Mouse (Mus musculus) left cerebral cortex, adult 8-10 months (tissue): ENCODE results near the gene Adk. TPM values are rescaled to one million over a fixed set of nuclear protein-coding genes. Genes with fewer than 3 reads are reported as not detected.

ENCODE experiments used
- DNase-seq, 2 experiments: peaks; one replicate each; pipeline ENCODE4 v3.0.0; 2022; ENCODE audit warnings: low spot score in 2 of 2
- total RNA-seq, 4 experiments: library from RNA; stranded (reverse); gene quantifications; 2 replicates each; pipeline ENCODE4 v1.2.4; 2022

Adk gene
- total RNA-seq, 4 experiments from 2014 or later: 76.2 to 82.1 (median 79.9) TPM

DNA sequence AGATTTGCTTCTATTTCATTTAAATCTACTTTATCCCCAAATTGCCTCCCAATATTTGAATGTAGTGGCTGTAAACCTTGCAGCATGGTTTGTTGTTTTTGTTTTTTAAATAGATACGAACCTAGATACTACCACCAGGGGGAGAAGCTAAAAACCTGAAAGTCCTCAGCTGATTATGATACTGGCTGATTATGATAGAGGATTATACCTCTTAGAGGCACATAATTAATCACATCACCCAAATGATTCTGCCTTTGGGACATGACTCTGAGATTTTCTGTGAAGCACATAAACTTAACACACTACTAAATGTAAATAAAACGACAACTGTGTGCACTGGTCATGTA is 201.6 kb downstream of the Adk start:
- no peak for DNase-seq

DNA sequence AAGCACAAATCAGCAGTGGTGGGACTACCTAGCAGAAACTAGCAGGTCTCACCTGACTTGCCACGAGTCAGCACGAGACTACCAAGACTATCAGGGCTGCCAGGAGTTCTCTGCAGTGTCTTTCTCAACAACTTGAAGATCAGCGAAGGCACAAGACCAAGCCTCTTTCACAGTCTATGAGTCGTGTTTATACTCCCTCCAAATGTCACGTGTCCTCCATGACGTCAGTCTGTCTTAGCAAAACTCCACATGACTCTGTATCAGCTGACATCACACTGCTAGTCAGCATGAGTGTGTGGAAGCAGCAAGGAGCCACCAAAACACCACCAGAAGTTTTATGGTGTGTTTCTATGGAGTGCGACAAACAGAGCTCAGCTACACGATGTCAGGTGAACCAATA is 215.9 kb downstream of the Adk start:
- no peak for DNase-seq

DNA sequence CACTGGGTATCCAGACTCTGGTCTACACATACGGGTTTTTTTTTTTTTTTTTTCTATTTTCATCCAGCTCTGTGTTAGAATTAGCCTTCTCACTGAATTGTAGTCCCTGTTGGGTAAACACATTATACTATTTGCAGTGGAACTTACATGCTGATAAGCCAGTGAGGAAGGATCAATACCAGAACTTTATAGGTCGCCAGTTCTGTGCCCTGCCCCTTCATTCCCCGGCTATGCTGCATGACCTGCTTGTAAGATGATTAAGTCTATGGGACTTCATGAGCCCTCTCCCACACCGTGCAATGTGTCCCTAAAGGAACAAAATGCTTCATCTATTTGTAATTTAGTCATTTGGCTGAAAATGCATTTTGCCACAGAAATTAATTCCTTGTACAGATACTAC is 219.1 kb downstream of the Adk start:
- DNase-seq: no peak

DNA sequence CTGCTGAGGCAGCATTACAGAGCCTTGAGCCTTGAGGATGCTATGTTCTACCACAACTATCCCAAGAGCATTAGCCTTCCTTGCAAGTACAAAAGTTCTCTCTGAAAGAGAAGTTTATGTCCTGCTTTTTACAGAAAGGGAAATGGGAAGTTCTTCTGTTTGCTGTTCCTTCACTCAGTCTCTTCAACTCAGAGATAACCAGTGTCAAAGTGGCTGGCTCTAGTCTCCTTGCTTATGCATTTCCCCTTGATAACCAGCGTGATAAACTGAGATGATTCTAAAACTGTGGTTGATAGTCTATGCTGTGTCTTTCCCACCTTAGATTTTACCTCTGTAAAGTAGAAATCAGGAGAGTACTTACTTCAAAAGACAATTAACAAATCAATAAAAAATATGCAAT is 223.4 kb downstream of the Adk start:
- no peak for DNase-seq

DNA sequence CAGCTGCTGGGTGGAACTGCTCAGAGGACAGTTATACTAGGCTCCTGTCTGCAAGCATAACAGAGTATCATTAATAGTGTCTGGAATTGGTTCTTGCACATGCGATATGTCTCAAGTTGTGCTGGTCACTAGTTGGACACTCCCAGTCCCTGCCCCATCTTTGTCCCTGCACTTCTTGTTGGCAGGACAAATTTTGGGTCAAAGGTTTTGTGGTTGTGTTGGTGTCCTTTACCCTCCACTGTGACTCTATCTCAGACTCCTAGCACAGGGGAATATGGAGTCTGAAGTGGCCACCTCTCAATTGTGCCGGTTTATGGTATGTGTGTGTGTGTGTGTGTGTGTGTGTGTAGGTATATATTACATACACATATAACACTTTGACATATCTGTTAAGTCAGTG is 225.9 kb downstream of the Adk start:
- DNase-seq: no peak

DNA sequence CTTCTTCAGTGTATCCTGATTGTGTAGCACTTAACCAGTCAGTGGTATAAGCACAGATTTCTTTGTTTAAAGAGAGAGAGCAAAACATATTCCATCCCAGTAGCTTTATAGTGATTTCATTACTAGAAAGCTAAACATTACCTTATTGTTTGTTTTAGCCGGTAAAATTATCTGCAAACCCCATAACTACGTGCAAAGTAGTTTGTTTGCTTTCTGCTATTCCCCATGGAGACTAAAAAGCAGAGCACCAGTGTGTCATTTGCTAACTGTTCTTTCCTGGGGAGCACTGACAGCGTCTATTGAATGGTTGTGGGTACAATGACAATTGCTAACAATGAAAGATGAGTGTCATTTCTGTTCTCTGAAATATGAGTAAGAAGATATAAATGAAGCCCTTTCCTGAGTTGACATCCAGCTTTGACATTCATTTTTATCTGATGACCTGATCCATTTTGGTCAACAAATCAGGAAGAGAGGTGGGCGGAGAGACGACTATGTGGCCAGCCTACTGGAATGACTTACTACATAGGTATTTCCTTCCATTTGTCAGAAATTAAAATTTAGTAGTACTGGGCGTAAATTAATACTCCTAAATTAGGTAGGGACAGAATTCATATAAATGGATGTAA is 226.6 kb downstream of the Adk start:
- DNase-seq: no peak

DNA sequence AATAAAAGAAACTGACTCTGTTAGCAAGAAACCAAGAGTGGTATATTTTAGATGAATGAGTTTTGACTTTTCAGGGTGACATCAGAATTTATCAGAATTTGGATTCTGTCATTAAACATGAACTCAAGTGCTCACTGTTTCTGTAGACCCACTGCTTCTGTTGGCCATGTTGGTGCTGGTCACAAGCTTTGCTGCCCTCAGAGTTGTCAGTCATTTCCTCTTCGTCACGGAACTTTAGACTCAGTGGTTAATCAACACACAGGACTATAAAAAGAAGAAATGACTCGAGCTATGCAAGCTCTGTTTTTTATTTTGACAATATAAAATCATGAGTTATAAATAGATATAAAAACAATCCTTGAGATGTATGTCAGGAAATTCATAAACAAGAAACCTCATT is 228.1 kb downstream of the Adk start:
- no peak for DNase-seq

DNA sequence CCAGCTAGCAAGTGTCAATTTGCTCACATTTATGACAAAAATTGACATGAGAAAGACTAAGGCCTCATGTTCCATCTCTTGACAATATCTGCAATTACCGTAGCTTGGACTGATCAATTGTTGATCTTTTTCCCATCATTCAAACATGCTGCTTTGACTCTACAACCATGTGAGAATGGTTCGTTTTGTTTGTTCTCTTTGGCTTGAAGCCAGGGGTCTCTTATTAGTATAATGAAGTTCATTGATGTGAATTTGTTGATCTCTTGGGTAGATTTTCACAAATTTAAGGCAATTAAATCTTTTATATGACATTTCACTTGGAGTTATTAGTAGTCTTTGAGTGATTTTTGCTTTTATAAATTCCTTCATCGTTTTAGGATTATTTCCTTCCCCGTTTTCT is 229.1 kb downstream of the Adk start:
- DNase-seq: no peak

DNA sequence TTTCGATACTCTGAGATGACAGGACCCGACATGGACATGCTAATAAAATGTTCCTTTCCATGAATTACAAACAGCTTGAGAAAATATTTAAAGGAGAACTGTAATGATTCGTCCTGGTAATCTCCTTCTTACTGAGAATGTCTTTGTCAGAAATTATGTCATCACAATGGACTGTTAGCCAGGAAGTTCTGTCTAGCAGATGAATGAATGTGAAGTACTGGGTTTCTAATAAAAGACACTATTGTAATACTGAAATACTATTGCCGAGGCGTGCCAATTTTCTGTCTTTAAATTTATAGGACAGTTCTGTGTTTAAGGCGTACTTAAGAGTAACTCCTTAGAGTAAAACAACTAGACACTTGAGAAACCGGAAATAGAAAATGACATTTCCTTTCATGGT is 231.7 kb downstream of the Adk start:
- no peak for DNase-seq

DNA sequence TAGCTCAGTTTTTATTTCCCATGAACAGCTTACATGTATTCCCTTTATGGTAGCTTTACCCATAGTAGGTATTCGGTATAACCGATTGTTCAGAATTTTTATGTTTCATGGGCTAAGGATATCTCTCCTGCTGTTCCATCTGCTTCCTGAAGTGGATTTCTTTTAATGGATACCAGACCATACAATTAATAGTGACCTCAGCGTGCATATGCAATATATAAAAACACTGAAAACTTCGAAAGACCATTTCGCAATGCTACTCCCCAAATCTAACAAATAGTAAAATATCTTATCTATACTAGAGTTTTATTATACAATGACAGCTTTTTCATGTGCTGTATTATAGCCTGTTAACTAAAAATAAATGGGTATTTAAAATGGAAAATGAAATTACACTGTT is 232.5 kb downstream of the Adk start:
- no peak for DNase-seq

DNA sequence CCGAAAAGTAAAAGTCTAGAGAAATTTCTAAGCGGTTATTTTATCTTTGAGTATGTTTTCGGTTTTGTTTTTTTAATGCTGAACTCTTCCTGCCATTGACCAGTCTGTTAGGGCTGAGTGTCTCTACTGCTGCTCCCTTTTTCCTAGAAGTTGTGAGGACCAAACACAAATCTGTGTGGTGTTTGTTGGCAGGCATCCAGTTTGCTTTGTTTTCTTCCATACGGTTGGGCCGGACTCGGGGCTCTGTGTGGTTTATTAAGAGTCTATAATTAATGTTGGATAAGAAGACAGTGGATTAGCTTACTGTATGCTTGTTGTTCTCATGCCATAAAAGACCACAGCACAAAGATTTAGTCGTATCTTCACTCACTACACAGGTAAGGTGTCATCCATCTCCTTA is 233.9 kb downstream of the Adk start:
- no peak for DNase-seq

DNA sequence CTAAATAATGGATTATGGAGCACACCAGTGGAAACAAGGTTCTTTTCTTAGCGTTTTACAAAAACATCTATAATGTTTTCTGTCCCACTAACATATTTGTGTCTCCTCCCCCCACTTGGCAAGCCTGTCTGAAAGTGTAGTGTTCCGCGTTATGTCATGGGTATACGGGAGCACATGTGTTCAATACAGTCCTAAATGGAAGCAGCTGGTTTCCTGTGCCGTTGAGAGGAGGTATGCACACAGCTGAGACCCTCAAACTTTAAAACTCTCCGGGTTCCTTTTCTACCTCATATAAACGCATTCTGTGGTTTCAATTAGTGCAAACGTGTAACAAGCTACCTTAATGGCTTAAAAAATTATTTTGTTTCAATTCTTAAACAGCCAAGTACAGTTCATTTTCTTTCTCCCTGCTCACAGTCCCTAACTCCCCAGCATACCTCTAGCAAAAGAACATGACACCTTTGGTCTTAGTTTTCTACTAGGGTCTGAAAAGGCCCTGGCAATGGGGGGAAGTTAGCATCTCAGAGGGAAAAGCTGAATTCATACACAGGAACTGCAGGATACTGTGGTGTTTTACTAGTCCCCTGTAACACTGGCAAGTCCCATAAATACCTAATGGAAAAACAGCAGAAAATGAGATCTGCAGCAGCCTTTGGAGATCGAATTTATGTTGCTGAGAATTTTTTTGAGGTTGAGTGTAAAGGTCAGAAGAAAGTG is 235.5 kb downstream of the Adk start:
- DNase-seq: no peak

DNA sequence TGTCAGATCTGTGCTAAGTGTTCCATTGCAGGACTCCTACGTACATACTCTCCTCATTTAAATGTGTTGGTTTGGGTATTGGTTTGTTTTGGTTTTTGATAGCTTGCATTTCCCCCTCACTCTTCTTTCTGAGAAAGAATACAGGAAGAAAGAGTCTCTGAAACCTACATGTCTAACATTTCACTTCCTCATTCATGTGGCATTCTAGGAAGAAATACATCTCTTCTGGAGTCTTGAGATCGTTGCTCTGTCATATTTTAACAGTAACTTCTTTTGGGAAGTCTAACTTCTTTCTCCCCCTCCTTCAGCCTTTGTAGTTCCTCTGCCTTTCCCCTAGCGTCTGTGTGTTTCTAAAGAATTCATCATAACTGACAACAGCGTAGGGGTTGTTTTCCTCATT is 247.4 kb downstream of the Adk start:
- no peak for DNase-seq

DNA sequence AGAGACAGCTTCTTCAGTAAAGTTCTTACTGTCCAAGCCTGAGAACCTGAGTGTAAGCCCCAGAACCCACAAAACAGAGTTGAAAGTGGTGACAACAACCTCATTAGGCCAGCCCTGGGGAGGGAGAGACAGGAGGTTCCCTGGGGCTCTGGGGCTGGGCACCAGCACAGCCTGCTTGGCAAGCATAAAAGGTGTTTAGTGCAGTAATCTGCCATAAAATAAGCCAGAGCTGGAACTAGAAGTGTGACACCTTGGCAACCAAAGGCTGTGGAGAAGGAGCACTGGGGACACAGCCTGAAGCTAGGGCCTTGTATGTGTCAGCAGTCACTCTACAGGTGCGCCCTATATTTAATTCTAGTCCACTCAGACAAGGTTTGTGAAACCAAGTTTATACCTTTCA is 252.4 kb downstream of the Adk start:
- DNase-seq: no peak

DNA sequence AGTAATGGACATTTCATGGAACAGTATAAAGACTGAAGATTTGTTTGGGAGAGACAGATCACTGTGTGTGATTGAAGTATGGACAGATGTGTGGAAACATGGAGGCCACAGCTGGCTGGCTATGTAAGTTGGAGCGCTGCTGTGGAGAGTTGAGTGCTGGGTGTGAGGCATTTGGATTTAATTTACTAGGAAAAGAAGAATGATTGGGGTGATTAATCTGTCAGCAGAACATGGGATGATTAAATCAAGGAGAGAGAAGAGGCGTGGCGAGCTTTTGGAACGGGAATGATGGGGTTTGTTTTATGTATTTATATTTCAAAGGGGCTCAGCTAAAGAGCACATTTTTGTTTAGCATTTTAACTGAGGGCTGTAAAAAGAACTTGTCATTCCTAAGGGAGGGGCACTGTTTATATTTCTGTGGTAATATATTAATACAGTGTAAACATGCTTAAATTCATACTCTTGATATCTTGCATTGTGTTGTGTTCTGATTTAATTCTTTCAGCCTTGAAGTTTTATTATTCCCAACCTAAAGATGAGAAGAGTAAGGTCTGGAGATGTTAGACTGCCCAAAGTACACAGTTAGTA is 256.1 kb downstream of the Adk start:
- no peak for DNase-seq

DNA sequence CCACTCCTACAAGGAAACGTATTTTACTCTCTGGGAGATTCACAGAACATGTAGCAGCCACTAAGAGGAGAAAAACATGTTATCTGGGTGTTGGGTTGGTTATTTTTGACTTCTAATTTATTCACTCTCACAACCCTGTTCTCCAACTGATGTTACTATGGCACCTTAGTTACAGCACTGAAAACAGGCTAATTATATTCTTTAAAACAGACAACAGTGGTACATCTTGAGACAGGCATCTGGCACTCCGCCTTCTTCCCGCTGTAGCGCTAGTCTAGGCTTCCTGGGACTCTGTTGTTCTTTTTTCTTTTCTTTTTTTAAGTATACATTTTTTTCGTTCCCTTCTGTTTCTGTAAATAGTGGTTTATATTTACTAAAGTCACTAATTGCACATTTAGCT is 258.2 kb downstream of the Adk start:
- peak in 1 of 2 experiments; percentile 71 for DNase-seq

DNA sequence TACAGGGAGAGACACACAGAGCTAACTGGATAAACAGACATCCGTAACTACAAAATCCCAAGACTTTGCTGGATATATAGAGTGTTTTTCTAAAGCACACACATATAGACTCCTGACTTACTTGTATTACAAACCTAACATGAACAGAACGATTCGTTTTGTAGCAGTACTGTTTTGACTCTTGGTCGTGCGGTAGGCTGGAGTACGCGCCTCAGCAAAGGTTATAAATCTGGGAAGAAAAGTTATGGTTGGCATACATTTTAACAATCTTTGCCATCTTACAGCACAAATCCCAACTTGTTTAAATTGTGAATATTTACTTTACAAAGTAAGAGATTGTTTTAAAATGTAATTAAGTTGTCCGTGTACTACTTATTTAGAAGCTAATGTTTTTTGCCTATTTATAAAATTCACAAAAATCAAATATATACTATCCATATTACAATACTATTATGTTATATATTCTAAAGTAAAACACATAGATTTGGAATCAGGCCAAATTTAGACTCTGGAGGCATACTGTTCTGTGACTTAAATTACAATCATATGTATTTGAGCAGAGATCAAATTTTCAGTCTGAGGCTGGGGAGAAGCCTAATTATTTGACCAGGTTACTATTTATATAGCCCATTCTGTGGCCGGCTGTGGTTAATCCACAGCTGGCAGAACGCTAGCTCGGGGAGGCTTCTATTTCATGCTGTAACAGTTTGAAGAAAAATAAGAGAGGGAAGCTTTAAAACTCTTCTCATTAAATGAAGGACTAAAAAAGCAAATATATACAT is 261.4 kb downstream of the Adk start:
- no peak for DNase-seq

DNA sequence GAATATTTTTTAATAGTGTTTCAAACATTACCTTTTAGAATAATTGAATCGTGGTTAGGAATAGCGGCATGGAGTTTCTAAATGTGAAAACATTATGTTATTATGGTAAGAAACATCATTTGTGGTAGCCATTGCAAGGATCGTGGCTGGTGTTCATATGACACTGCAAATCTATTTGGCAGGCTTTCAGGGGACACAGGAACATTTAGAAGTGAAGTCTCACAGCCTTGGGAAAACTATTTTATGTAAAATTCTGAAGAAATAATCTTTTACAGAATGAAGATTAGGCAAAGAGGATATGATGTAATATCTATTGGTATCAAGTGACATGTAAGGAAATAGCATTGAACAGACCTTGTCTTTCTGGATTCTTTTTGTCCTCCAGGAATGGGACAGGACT is 262.1 kb downstream of the Adk start:
- no peak for DNase-seq

DNA sequence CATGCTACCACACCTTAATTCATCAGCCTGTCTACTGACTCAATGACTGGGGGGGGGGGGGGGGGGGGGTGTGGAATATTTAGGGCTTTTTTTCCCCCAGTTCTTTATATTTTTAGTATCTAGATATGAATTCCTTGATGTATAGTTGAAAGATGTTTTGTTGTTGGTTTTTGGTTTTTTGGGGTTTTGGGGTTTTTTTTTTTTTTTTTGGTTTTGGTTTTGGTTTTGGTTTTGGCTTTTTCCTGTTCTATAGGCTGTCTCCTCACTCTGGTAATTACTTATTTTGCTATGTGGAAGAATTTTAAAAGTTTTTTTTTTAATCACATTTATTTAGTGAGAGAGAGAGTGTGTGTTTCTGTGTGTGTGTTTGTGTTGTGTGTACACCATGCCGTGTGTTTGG is 282.5 kb downstream of the Adk start:
- no peak for DNase-seq

DNA sequence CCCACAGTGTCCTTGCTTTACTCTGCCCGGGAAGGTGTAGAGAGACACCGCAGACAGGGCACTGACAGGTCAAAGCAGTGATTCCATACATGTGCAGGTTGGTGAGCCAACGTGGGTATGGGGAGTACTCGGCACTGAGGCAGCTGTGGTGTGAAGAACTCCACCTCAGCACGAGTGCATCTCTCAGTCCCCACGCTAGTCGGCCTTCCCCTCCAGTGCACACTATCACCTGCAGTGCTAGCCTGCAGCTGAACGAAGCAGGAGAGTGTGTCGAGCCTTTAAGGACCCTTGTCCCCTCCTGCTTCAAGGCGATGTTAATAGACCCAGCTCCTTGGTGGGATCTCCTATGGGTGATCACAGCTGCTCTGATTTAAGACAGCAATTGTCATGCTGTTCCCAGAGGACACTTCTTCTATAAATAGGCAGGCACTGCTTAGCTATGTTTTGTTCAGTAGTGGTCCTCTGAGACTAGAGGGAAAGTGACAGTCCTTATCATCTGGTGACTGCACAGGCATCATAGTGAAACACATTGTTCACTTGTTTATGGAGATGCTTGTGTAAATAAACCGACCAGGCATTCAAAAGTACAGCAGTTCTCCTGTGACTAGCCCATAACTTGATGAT is 283.4 kb downstream of the Adk start:
- no peak for DNase-seq

DNA sequence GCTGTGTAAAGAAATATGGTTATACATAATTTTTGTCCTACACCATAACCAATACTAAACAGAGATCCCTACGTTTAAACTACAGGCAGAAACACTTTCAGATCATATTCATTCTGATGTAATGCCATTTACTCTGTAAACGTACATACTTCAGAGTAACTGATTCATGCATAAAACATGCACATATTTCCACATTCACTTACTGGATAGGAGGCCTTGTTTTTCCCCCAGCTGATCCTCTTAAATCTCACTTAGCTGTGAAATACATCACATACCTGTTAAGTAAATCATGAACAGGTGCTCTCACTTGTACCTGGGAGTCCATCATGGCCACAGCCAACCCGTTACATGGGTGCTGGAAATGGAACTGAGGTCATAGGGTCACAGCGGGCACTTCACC is 285.6 kb downstream of the Adk start:
- DNase-seq: no peak

DNA sequence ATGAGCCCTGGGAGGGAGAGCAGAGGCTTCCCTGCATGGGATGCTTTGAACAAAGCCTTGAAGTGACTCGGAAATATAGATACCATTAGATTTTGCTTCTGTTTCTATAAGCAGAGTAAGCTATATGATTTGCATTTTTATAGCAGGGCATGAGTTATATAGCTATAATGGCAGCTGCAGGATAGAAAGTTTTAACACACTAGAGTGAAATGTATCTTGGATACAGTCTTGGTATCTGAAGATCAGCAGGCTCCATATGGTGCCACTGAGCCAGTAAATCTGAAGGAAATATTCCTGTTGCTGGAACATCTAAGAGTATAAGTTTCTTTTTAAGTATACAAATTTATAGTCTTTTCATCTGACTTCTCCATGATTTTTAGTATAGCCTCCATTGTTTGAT is 288.8 kb downstream of the Adk start:
- DNase-seq: no peak
